Mouse (Mus musculus) frontal cortex, adult (tissue): Measurements from ENCODE around the gene Olfr348.

Source experiments
- ATAC-seq: cut with Nextera tagmentation; 2 replicates; pipeline ENCODE4 v1.9.2; 2017; ENCODE audit warnings: mild to moderate bottlenecking, moderate library complexity, mixed read lengths; ENCODE audit not compliant: low TSS enrichment

Gene Olfr348

DNA sequence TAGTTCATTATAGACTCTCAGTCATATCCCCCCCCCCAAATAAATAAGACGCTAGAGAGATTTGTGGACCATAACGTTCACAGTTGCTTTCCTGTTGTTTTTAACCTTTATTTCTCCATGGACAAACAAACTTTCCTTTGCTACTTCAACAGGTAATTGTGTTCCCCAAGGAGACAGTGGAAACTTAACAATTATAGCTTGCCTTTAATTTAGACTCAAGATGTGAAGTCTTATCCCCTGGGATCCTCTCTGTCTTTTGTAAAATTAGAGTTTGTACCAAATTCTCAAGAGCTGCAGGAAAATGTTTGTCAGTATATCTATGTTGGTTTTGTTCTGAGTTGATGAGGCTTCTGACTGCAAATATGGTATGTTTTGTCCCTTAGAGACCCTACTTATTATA is at the start of gene Olfr348:
Gene Olfr348, plus strand, starts transcription at position 301 of the 400 bp plus-strand sequence.
- ATAC-seq = no peak

DNA sequence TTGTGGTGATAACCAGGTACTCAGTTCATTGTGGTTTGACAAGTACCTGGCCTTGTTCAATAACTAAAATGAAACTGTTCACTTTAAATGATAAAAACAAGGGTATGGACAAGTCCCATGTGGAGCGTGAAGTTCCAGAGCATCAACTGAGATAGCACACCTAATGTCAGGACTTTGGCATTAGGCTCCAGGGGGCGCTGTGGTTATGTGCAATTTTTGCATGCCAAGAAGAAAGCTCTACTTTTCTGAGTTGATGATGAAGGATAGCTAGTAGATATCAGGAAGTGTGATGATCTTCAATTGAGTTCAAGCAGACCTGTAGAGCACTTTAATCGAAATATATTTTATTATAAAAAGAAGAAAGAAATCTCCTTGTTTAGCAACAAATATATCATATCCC is 47.9 kb upstream of the Olfr348 start:
- no peak for ATAC-seq

DNA sequence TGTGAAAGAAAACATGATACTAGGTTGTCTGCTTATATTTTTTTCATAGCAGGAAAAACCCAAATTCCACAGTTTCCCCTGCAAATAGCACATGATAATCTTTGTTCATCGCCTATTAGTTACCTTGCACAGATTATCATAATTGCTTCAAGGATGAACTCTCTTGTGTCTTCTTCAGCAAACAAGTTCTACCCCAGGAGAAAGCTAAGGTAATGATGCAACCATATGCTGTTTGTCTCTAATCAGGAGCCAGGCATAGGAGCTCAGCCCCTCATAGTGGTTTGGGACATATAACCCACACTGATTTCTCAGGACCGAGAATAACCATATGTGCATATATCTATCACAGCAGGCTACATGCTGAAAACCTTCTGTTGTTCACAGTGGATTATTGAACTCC is 6.2 kb downstream of the Olfr348 start, which contains the start of gene Olfr50:
Gene Olfr50, plus strand, starts transcription at position 301 of the 400 bp plus-strand sequence.
- ATAC-seq = no peak

DNA sequence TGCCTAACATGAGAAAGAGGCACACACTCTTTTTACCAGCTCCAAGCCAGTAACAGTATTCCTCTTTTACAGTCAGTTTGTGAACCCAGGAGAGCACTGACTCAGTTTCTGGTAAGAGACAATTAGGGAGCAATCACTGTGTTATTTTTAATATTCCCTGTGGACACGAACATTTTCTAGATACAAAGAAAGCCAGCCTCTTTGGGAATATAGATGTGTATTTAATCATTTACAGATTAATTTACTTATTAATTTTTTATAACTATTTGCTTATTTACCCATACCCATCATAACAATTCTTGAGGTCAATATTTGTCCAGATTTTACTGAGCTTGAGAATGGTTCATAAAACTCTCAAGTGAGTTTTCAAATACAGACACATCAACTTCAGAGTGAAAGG is 32.9 kb downstream of the Olfr348 start, which contains the start of gene Olfr3:
Gene Olfr3, minus strand, starts transcription at position 101 of the 400 bp plus-strand sequence.
- ATAC-seq = no peak
